Mouse (Mus musculus) midbrain, embryonic 16.5 days (tissue): ENCODE results near the gene Poldip3. TPM values are rescaled to one million over a fixed set of nuclear protein-coding genes. Genes with fewer than 3 reads are reported as not detected.

Experiments
- ATAC-seq: fragments of 200-750 bp; cut with Nextera tagmentation; 2 replicates; pipeline ENCODE4 v1.8.0; 2017; ENCODE audit warnings: moderate TSS enrichment
- H3K27ac ChIP-seq: fragments of 300-500 bp; sonication (generic); 2 replicates; pipeline ENCODE4 v1.5.1; 2014; ENCODE audit warnings: mild to moderate bottlenecking, low read length, mixed read lengths
- H3K27me3 ChIP-seq: fragments of 300-500 bp; sonication (generic); 2 replicates; pipeline ENCODE4 v1.6.1; 2014; ENCODE audit warnings: low read depth, low read length, mixed read lengths; ENCODE audit not compliant: control insufficient read depth, insufficient read depth
- H3K36me3 ChIP-seq: fragments of 300-500 bp; sonication (generic); 2 replicates; pipeline ENCODE4 v1.6.1; 2014; ENCODE audit warnings: mild to moderate bottlenecking, low read length, moderate library complexity, mixed read lengths; ENCODE audit not compliant: control insufficient read depth, insufficient read depth
- H3K4me1 ChIP-seq: fragments of 300-500 bp; sonication (generic); 2 replicates; pipeline ENCODE4 v1.6.1; 2014; ENCODE audit warnings: mild to moderate bottlenecking, low read length, mixed read lengths; ENCODE audit not compliant: control insufficient read depth, insufficient read depth
- H3K4me2 ChIP-seq: fragments of 300-500 bp; sonication (generic); 2 replicates; pipeline ENCODE4 v1.6.1; 2014; ENCODE audit warnings: mild to moderate bottlenecking, low read length, mixed read lengths
- H3K4me3 ChIP-seq: fragments of 300-500 bp; sonication (generic); 2 replicates; pipeline ENCODE4 v1.5.1; 2014; ENCODE audit warnings: low read depth, mild to moderate bottlenecking, low read length, moderate library complexity, mixed read lengths
- H3K9ac ChIP-seq: fragments of 300-500 bp; sonication (generic); 2 replicates; pipeline ENCODE4 v1.6.1; 2014; ENCODE audit warnings: low read depth, low read length, mixed read lengths
- H3K9me3 ChIP-seq: fragments of 300-500 bp; sonication (generic); replicated peaks from 2 replicates; pipeline ENCODE4 v1.6.1; 2014; ENCODE audit warnings: mild to moderate bottlenecking, low read length, mixed read lengths; ENCODE audit not compliant: control insufficient read depth, poor library complexity, severe bottlenecking
- WGBS: fragments of 180-500 bp; shearing (Covaris S2); extraction: QIAGEN DNeasy Blood & Tissue Kit; methylation state at CpG from one replicate; pipeline ENCODE4 v1.1.7; 2014; 5-methylcytosine and 5-hydroxymethylcytosine counted together
- polyA plus RNA-seq: library from polyadenylated mRNA; unstranded; fragments of >200 nt; fragmentation: Nextera tagmentation; extraction: Ambion mirVana; gene quantifications from 2 replicates; pipeline ENCODE4 v1.2.1, GENCODE M21; 2015

Poldip3 gene
- polyA plus RNA-seq, 1 experiment from 2014 or later = 140 TPM

DNA sequence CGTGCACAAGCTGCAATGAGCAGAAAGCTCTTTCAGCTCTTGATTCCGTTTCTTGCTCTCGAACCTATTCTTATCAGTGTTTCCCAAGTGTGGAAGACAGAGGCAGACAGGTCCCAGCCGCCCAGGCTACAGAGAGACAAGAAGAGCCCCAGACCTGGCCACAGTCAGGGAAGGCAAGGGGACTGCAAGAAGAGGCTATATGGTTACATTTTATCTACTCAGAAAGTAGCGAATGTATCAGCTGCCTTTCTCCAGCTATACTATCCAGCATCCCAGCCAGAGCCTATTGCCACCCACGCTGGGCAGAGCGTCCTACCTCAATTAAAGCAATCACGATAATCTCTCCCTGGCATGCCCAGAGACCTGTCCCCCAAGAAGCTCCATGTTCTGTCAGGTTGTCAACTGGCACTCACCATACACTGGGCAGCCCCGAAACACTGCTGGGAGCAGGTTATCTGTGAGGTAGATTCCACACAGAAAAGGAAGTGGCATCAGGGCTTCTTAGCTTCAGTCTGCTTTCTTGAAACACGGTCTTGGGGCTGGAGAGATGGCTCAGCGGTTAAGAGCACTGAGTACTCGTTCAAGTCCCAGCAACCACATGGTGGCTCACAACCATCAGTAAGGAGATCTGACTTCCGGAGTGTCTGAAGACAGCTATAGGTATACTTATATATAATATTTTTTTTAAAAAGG lies 62.4 kb downstream of the Poldip3 start:
- Histone ChIP-seq H3K27ac (no peak overlapping the region), H3K4me1 (peaks cover 28% of the 10 kb centered on the region), H3K4me3 (no peak overlapping the region), H3K9me3 (no peaks in the 10 kb centered on the region), H3K4me2 (no peak overlapping the region), H3K9ac (no peak overlapping the region), H3K27me3 (no peaks in the 10 kb centered on the region), H3K36me3 (no peaks in the 10 kb centered on the region)
- 83% methylated on average over 13 of the region's 13 CpGs for WGBS
- ATAC-seq = no peak

GRCm38 (mm10) chr15:83085901-83086300 lies 63.3 kb downstream of the Poldip3 start:
- H3K27me3 ChIP-seq = no peaks in the 10 kb centered on the region
- no peak for ATAC-seq
- H3K4me1 ChIP-seq = peaks cover 28% of the 10 kb centered on the region

GRCm38 (mm10) chr15:83084022-83084640 lies 65.1 kb downstream of the Poldip3 start:
- H3K27me3 ChIP-seq = no peaks in the 10 kb centered on the region
- peak; percentile 76 for ATAC-seq
- H3K4me1 ChIP-seq = peaks cover 26% of the 10 kb centered on the region
- 26% methylated on average over 13 of the region's 13 CpGs for WGBS
- H3K9ac ChIP-seq = peak overlapping the region; percentile 45; the same call in 1 of the 2 replicates
- peak overlapping the region; percentile 2; the same call in 1 of the 2 replicates for H3K4me3 ChIP-seq
- no peaks in the 10 kb centered on the region for H3K36me3 ChIP-seq
- no peaks in the 10 kb centered on the region for H3K9me3 ChIP-seq
- H3K4me2 ChIP-seq = peak overlapping the region; percentile 40
- H3K27ac ChIP-seq = peak overlapping the region; percentile 78

More at GRCm38 (mm10) chr15:83085901-83086300, 63.3 kb downstream of the Poldip3 start:
- H3K4me3 ChIP-seq = no peak overlapping the region
- no peaks in the 10 kb centered on the region for H3K9me3 ChIP-seq
- WGBS = 32% methylated on average over 7 of the region's 7 CpGs
- no peak overlapping the region for H3K27ac ChIP-seq
- no peak overlapping the region for H3K4me2 ChIP-seq
- H3K9ac ChIP-seq = no peak overlapping the region
- no peaks in the 10 kb centered on the region for H3K36me3 ChIP-seq

- H3K9me3 ChIP-seq = no peaks in the 10 kb centered on the region
- peak overlapping the region; percentile 78 for H3K27ac ChIP-seq
Measured at GRCm38 (mm10) chr15:83083530-83083929, 65.7 kb downstream of the Poldip3 start.

More at GRCm38 (mm10) chr15:83083530-83083929, 65.7 kb downstream of the Poldip3 start:
- peak overlapping the region; percentile 40 for H3K4me2 ChIP-seq
- peak overlapping the region; percentile 2; the same call in 1 of the 2 replicates for H3K4me3 ChIP-seq
- WGBS = 29% methylated on average over 5 of the region's 5 CpGs
- ATAC-seq = peak; percentile 50
- peaks cover 20% of the 10 kb centered on the region for H3K4me1 ChIP-seq
- H3K9ac ChIP-seq = peak overlapping the region; percentile 45; the same call in 1 of the 2 replicates
- H3K36me3 ChIP-seq = no peaks in the 10 kb centered on the region
- no peaks in the 10 kb centered on the region for H3K27me3 ChIP-seq

Other genes with a start within 250 kb of the Poldip3 start
- 13.0 and 13.6 TPM in 2 replicates for gene Tcf20, start 161.5 kb downstream of the Poldip3 start, polyA plus RNA-seq
- 2.6 and 3.0 TPM in 2 replicates for gene Nfam1, start 116.1 kb downstream of the Poldip3 start, polyA plus RNA-seq
- 29.6 and 29.7 TPM in 2 replicates for gene Serhl, start 59.9 kb downstream of the Poldip3 start, polyA plus RNA-seq
- 90.6 and 93.0 TPM in 2 replicates for gene Rrp7a, start 26.6 kb downstream of the Poldip3 start, polyA plus RNA-seq
- gene Cyb5r3, start 23.2 kb upstream of the Poldip3 start, polyA plus RNA-seq = 107 and 121 TPM in 2 replicates
- gene A4galt, start 102.4 kb upstream of the Poldip3 start, polyA plus RNA-seq = 2.4 and 2.6 TPM in 2 replicates
- gene Arfgap3, start 200.9 kb upstream of the Poldip3 start, polyA plus RNA-seq = 45.1 and 45.6 TPM in 2 replicates